Mouse (Mus musculus) gonadal fat pad, adult 2 months (tissue): ENCODE data around the gene Fbxo22. TPM values are rescaled to one million over a fixed set of nuclear protein-coding genes. Genes with fewer than 3 reads are reported as not detected.
"Not testable (repeated sequence)": the region's sequence is repeated elsewhere in the genome, so short reads cannot be mapped to it uniquely, and the experiment has no call there.

Experiments used
- DNase-seq: peaks from one replicate; pipeline ENCODE4 v3.0.0-alpha.2; 2012; ENCODE audit warnings: low read depth
- polyA plus RNA-seq: library from polyadenylated mRNA; depleted of rRNA; stranded (reverse); fragments of >200 nt; gene quantifications from 2 replicates; pipeline ENCODE4 v1.2.3, GENCODE M21; 2012; rRNA removed

Fbxo22 gene
- 17.4 and 20.2 TPM in 2 replicates for polyA plus RNA-seq

DNA sequence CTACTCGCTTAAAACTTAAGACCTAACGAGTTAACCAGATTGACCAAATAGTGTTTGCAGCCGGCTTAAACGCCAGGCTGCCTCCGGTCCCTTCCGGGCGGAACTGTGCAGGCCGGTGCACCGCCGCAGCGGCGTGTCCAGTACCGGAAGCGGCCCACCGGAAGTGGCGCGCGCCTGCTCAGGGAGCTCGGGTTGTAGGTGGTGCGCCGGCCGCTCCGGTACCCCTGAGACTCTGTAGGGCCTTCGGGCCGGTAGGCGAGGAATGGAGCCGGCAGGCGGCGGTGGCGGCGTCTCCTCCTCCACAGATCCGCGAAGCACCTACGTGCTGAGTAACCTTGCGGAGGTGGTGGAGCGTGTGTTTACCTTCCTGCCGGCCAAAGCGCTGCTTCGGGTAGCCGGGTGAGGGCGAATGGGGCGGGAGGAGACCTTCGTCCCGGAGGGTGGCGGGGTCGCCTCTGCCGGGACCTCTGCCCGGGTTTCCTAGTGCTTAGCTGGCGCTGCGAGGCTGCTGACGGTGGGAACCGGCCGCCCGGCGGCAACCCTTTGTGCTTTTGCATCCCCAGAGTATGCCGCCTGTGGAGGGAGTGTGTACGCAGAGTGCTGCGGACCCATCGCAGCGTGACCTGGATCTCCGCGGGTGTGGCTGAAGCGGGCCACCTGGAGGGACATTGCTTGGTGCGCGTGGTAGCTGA lies at the start of gene Fbxo22:
TSS of gene Fbxo22 (plus strand) at position 136 of the 692 bp plus-strand sequence.
- DNase-seq, result no peak

DNA sequence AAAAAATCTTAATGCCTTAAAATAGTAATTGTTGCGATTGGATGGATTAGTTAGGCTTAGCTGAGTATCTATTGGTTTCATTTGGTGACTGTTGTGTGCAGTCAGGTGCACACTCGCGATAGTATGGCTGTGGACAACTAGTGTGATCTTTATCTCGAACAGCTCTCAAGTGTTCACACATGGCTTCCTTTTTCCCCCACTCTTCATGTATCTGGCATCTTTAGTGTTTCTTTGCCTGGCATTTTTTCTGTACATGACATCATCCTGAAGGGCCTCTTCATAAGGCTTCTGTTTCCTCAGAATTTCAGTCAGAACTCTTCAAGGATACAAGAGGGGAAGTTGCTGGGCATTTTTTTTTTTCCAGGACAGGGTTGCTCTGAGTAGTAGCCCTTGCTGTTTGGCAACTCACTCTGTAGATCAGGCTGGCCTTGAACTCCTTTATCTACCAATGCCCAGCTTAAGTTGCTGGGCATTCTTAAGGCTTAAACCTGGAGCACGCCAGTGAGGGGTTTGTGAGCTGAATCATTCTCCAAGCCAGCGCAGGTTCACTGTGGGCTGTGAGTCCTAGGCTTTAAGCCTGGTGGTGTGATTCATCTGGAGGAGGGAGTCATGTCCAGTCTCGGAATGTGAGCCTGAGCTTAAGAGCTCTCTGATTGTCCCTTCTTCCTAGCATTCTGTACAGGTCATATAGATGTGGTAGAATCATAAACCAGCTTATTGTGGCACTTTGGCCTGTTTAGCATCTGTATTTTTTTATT lies 37.9 kb upstream of the Fbxo22 start:
- DNase-seq, result no peak

DNA sequence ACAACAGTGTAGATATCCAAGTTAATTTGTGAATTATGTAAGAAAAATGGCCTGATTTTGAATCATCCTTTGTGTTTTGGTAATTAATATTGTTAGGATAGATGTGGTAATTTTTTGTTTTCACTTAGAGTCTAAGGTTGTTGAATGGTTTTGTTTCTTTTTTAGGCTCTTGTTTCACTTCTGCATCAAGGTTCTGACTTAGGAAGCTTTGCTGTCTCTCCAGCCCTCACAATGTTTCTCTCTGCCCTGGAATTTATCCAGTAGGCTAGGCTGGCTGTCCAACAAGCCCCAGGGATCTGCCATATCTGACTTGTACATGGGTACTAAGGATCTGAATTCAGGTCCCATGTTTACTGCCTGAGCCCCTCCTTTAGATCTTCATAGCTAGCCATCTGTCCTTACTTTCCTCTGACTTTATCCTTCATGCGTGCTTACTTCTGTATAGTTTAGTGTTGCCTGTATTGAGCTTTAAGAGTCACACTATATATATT lies 36.5 kb upstream of the Fbxo22 start:
- no peak for DNase-seq

DNA sequence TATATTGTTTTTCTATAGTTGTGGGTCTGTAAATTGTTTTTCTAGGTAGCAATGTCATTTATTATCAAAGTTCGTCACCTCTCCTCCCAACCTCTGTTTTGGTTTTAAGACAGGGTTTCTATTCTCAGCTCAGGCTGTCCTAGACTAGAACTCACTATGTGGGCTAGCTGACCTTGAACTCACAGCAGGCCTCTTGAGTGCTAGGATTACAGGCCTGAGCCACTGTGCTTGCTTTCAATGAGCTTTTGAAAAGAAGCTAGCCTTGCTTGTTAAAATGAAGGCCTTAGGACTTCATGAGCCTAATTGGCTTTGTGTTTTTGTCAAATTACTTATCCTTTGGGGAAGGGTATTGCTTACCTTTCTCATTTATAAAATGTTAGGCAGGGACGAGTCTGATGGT lies 34.5 kb upstream of the Fbxo22 start:
- no peak for DNase-seq

DNA sequence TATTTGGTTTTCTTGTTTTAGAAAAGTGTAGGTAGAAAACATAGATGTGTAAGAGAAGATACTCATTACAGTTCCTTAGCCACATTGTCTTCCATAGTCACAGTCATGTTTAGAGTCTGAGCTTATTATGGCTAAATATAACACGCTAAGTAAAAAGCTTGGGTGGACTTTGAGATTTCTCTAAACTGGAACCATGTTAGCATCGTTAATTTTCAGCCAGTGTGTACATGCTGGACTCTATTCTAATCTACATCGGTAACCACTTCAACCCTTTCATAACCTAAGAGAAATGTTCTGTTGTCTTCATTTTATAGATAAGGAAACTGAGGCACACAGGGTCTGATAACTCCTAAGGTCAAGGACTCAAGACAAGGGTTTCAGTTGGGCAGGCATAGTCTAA lies 12.8 kb upstream of the Fbxo22 start:
- no peak for DNase-seq

DNA sequence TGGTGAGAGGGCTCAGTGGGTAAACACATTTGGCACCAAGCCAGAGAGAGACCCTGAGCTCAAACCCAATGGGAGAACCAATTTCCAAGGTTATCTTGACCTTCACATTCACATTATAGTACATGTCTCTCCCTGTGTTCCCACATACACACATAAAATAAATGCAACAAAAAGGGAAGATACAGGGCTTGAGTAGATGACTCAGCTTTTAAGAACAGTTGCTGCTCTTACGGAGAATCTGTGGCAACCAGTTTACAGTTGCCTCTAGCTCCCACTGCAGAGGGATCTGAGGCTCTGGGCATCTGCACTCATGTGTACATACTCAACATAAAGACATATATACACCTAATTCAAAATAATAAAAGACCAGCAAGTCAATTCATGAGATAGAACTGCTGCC lies 10.5 kb upstream of the Fbxo22 start:
- no peak for DNase-seq

DNA sequence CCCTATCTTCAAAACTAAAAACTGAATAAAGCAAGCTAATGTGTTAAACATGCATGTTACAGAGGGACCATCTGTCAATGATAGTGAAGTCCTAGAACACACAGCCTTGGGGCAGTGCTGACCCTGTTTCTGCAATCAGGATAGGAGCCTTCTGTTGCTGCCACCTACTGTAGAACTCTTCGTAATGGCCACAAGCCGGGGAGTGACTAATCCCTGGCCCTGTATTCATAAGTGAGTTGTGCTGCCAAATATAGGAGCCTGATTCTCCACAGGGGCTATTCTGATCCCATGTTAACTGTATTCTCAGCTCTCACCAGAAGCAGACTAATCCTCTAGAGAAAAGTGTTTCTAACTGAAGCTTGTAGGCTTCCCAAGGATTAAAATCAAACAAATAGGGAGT lies 9.4 kb upstream of the Fbxo22 start:
- no peak for DNase-seq

DNA sequence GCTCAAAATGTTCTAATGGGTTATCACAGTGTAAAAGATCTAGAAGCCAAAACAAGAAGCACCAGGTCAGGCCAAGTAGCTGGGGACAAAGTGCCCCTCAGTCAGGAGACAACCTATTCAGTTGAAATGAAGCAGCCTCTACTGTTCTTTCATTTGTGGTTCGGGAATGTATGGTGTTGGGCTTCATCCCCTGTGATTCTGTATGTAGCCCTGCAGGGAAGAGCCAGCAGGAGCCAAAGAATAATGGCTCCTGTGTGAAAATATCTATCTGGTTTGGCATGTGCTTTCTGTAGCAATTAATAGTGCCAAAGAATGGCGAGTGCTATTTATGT lies 301 bp upstream of the Fbxo22 start:
- no peak for DNase-seq

DNA sequence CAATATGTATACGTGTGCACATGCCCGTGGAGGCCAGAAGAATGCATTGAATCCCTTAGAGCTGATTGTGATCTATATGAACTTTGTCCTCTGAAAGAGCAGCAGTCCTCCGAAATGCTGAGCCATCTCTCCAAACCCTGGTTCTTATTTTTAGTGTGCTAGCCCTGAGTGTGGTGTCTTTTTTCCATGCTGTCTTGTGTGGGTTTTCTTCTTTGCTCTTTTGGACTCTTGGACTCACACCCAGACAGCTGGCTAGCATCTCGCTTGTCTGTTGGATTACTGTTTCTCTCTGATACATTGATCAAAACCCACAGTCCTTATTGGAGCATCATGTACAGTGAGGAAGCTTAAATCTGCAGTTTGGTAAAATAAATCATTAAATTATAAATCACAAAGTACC lies 2.9 kb downstream of the Fbxo22 start:
- no peak for DNase-seq

DNA sequence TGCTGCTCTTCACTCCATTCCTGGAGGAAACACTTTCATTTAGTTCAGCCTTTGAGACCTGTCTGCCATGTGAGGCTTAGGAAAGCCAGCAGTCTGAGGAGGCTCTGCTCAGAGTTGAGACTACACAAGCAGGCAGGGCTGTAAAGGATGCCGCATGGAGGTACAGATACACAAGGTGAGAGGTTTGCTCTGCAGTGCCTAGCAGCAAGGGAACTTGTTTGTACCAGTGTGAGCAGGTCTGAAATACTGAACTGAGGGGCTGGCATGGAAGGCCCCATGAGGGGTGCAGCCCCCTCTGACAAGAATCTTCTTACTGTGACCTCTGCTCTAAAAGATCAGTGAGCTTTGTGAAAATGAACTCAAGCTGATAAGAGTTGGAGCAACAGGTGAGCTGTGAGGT lies 4.7 kb downstream of the Fbxo22 start:
- no peak for DNase-seq

DNA sequence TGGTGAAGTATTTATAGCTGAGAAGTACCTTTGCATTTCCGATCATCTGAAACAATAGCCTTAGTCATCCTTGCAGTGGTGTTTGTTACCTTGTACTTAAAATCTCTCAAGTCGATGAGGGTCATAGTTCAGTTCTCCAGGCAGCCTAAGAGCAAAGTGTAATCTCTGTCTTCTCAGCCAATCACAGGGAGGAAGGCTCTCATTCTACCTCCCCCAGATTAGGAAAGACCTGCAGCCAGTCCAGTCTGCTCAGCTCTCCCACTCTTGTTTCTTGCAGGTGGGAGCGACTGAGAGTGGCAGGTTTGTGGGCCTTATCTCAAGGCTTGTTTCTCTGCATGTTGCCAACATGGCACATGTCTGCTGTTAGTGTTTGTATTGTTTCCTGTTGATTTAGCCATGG lies 6.3 kb downstream of the Fbxo22 start:
- no peak for DNase-seq

DNA sequence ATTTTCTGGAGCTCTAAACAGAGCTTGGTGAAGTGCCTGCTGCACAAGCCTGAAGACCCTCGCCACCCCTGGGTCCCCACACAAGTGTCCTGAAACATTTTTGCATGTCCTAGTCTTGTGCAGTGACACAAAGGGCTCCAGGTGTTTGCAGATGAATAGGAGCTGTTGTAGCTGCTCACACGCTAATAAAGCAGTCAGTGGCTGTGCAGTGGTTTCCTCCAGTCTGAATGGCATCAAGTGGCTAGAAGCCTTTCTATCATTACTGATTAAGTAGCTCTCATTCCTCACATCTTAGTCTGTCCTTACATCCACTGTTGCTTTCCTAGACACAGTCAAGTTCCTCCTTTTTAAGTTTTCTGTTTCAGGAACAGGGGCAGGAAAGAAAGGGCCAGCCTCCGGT lies 6.9 kb downstream of the Fbxo22 start:
- DNase-seq, result no peak

DNA sequence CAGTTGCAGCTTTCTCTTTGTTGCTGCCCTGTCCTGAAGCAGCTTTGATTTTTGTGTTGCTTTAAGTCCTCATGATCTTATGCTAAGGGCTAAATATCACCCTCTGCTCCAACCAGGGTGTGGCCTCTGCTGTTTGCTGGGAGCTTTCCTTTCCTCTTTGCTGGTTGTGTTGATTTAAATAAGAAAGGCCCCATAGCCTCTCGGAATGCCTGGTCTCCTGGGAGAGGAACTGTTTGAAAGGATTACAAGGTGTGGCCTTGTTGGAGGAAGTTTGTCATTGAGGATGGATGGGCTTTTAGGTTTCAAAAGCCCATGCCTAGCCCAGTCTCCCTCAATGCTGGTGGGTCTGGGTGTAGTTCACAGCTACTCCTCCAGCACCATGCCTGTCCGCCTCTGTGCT lies 7.4 kb downstream of the Fbxo22 start:
- no peak for DNase-seq

DNA sequence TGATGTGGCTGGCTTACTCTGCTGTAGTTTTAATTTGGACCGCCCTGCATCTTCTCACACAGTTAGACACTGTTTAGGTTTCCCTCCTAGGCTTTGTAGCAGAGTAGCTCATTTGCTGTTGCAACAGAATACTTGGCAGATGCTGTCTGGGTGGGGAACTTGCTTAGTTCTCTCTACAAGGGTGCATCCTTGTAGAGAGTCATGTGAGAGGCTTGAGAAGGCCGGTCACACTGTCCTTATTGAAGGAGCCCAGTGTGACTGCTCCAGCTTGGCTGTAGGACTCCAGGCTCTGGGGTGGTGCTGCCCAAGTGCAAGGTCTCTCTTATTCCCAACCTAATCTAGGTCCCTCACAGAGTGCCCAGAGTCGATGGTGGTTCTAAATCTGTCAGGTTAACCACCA lies 8.7 kb downstream of the Fbxo22 start:
- DNase-seq, result no peak

DNA sequence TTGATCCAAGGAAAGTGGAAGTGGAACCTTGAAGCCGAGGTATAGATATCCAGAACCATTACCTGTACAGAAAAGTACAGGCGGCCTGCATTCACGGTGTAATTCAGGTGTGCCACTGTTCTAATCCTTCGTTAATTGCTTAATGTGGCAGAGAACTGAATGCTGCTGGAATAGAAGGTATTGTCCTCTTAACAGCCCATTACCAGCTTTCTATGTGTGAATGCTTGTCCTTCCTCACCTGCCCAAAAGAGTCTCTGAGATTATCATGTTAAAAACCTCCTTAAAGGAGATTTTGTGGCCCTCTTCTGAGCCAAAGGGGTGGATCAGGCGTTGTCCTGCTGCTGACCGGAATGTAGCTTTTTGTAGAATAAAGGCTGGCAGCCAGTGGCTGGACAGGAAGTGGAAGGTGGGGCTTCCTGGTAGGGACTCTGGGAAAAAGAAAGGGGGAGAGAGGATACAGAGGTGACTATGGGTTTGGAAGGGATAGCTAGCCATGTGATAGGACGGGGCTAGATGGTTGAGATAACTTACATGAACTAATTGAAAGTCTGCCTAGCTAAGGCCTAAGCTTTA lies 16.5 kb downstream of the Fbxo22 start:
- no peak for DNase-seq

DNA sequence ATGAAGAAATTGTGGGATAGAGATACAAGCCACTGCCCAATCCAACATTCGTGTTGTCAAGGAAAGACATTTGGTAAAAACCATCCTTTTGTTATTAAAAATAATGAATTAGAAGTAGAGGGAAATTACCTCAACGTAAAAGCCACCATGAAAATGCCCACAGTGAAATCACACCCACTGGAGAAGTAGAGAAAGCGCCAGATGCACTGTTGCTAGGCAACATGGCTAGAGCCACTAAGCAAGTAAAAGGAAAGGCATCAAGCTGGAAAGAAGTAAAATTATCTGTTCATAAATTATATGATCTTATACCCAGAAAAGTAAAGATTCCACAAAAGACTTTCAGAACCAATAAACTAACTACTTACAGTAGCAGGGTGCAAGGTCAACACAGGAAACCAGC lies 17.5 kb downstream of the Fbxo22 start:
- DNase-seq, result no peak

DNA sequence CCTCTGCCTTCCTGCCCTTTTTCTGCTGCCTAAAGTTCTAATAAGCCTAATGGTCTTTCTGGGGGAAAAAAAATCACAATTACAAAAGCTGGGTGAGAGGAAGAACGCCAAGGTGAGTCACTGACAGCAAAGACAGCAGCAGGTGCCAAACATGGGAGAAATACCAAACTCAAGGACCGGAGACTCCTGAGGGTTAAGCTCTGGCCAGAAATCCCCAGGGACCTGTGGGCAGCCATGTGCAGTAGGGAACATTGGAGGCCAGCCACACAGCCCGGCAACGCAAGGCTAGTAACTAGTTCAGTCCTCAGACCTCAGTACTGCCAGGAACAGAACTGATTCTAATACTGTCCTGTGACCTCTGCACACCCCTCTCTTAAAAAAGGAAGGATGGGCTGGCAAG lies 19.4 kb downstream of the Fbxo22 start:
- DNase-seq, result no peak

DNA sequence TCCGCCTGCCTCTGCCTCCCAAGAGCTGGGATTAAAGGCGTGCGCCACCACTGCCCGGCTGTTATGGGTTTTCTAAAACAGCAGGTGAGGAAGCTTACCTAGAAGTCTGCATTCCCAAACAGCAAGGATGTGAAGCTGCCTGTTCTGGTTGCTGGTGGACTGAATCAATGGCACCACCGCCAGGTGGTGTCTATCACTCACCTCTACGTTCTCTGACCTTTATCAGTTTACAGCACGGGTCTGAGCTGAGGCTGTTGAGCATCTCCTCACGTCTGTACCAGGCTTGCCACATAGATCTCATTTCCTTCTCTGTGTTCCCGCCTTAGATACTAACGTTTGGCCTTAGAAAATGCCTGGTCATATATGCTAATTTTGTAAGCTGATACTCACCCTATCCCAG lies 20.3 kb downstream of the Fbxo22 start:
- no peak for DNase-seq

DNA sequence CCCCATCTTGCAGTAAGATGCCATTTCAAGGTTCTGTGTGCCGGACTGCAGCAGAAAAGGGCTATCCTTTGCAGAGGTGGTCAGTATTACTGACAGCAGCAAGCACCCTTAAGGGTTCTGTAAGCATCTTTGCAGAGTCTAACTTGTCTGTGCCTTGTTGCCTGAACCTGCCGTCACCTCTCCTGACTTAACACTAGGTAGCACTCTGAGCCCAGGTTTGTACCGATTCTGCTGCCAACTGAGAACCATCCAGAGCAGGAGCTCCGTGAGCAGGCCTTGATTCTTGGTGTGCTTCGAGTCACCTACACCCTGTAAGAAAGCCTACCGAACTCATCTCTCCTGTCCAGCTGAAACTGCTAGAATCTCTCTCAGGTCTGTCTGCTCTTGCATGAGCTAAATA lies 22.8 kb downstream of the Fbxo22 start:
- no peak for DNase-seq

DNA sequence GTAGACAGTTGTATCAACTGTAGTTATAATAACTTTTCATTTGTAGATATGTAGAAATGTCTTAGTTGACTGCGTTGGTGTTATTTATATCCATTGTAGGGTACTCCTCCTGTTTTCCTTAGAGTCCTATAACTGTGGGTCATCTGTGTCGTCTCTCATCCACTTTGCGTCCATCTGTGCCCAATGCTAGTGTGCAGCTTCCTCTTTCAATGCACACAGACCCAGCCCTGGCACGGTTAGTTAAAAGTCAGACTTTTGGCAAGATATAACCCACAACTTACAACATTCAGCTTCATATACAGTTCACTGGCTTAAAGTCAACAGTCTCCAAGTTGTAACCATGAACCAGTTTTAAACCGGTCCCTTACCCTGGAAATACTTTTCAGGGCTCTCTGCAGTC lies 23.4 kb downstream of the Fbxo22 start:
- DNase-seq, result no peak

DNA sequence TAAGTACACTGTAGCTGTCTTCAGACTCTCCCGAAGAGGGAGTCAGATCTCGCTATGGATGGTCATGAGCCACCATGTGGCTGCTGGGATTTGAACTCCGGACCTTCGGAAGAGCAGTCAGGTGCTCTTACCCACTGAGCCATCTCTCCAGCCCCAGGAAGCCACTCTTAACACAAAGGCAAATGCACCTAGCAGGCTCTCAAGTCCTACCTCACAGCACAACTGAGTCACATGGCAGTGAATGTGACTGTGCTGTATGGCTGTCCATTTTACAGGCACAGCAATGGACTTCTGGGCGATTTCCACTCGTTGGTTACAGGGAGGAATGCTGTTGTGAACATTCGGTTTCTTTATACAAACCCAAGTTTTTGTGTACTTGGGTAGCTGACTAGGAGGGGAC lies 23.9 kb downstream of the Fbxo22 start:
- no peak for DNase-seq

DNA sequence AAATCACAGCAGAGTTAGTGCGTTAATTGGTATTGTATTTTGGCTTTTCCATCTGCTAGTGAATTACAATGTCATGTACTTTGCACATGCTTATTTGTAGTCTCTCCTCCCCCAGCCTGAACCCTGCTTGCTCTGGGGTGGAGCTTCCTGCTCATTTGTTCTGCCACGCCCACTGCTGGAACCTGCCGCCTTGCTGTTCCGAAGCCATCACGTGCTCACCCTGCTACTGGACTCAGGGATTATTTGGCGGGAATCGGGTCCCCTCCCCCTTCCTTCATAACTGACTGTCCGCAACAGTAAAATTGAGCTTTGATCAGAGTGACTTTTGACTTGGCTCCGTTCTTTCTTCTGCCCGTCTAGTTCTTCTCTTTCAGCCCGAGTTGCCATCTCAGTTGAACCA lies 24.4 kb downstream of the Fbxo22 start:
- not testable (repeated sequence) for DNase-seq
